Mouse (Mus musculus): ENCODE data around the gene Tgif1. TPM values are rescaled to one million over a fixed set of nuclear protein-coding genes. Genes with fewer than 3 reads are reported as not detected.

Gene Tgif1
- total and polyA plus RNA-seq, 2 experiments from 2014 or later = 3.5 to 5.2 TPM

DNA sequence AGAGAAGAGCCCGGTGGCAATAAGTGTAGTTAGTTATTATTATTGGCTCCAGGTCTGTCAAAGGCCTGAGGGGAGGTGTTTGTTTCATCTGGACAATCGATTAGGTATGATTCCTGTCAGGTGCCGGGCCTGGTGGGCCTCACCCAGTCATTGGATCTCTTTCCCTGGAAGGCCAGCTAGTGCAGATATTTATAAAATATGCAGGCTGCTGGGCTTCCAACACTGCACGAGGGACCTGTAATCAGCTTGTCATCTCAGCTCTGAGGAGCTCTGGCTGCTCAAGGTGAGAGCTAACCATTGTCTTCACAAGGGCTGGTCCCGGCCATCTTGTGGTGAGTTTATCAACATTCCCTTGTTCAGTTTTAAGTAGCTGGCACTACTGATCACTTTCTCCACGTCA, 675 bp upstream of the Tgif1 start:
- 36% methylated on average over 6 of the region's 6 CpGs for WGBS
- Histone ChIP-seq H3K36me3 (ENCODE audit: insufficient read depth) (no peaks in the 10 kb centered on the region), H3K27me3 (ENCODE audit: insufficient read depth, low read length) (peaks cover 7% of the 10 kb centered on the region), H3K4me2 (ENCODE audit: low read depth) (peak overlapping the region; percentile 91), H3K4me3 (ENCODE audit: low read depth, low read length) (no peak overlapping the region), H3K9me3 (ENCODE audit: low read length) (no peaks in the 10 kb centered on the region), H3K4me1 (ENCODE audit: insufficient read depth) (0 out of 2 replicates have a peak, but pooled peaks cover 14% of the 10 kb centered on the region), H3K9ac (no peak overlapping the region), H3K27ac (ENCODE audit: low read depth, low read length) (no peak overlapping the region; the same call in 1 of the 2 replicates)
- DNase-seq (no peak), ATAC-seq (no peak)
- no peak for TF ChIP-seq CTCF (IDR thresholded peaks at IDR 0.05; ENCODE audit: low read depth)

- ATAC-seq = peak; percentile 67
- H3K4me1 ChIP-seq (ENCODE audit: insufficient read depth) = 0 out of 2 replicates have a peak, but pooled peaks cover 14% of the 10 kb centered on the region
- under 1% methylated on average over 47 of the region's 51 CpGs for WGBS
Measured at GRCm38 (mm10) chr17:70852686-70853386, 510 bp downstream of the Tgif1 start.

DNA sequence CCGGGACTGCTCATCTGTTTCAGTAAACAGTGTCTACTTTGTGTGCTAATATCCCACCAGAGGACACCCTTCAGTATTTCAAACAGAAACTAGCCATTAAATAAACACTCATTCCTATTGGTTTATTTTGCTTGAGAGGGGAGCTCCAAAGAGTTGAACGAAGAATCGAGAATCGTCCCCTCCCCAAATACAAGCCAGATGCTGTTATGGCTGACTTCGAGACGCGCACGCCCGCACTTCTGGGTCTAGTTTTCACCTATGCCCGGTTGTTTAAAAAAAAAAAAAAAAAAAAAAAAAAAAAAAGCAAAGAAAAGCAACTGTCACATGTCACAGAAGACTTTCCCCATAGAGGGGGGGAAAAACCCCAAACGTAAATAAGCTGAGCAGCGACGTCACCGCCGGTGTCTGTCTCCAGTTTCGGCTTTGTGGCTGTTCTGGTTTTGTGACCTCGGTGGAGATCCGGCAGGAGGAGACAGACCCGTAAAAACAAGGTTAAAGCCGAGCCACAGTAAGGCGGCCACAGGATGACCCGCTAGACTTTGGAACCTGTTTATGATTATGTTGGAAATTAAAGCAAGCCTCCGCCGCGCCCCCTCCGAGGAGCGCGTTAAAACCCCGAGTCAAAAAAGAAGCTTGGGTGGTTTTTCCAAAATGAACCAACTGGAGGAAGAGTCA, 1.2 kb downstream of the Tgif1 start:
- ATAC-seq (no peak), DNase-seq (no peak)
- peak overlapping the region; percentile 44 for H3K4me3 ChIP-seq (ENCODE audit: low read depth, low read length)
- H3K4me1 ChIP-seq (ENCODE audit: insufficient read depth) = 0 out of 2 replicates have a peak, but pooled peaks cover 14% of the 10 kb centered on the region
- H3K9ac ChIP-seq = peak overlapping the region; percentile 39
- peak overlapping the region; percentile 69; the same call in 1 of the 2 replicates for H3K27ac ChIP-seq (ENCODE audit: low read depth, low read length)
- H3K9me3 ChIP-seq (ENCODE audit: low read length) = no peaks in the 10 kb centered on the region
- peaks cover 17% of the 10 kb centered on the region for H3K27me3 ChIP-seq (ENCODE audit: insufficient read depth, low read length)
- under 1% methylated on average over 29 of the region's 29 CpGs for WGBS
- H3K4me2 ChIP-seq (ENCODE audit: low read depth) = peak overlapping the region; percentile 91
- no peak for TF ChIP-seq CTCF (IDR thresholded peaks at IDR 0.05; ENCODE audit: low read depth)
- no peaks in the 10 kb centered on the region for H3K36me3 ChIP-seq (ENCODE audit: insufficient read depth)

More at GRCm38 (mm10) chr17:70852686-70853386, 510 bp downstream of the Tgif1 start:
- H3K9ac ChIP-seq = peak overlapping the region; percentile 39
- H3K27ac ChIP-seq (ENCODE audit: low read depth, low read length) = peak overlapping the region; percentile 69
- no peaks in the 10 kb centered on the region for H3K36me3 ChIP-seq (ENCODE audit: insufficient read depth)
- H3K4me3 ChIP-seq (ENCODE audit: low read depth, low read length) = peak overlapping the region; percentile 44
- H3K4me2 ChIP-seq (ENCODE audit: low read depth) = peak overlapping the region; percentile 91
- H3K9me3 ChIP-seq (ENCODE audit: low read length) = no peaks in the 10 kb centered on the region
- peaks cover 17% of the 10 kb centered on the region for H3K27me3 ChIP-seq (ENCODE audit: insufficient read depth, low read length)
- TF ChIP-seq CTCF (IDR thresholded peaks at IDR 0.05; ENCODE audit: low read depth) = no peak
- peak; percentile 53 for DNase-seq

GRCm38 (mm10) chr17:70850996-70851991, 2.1 kb downstream of the Tgif1 start:
- DNase-seq (peak; percentile 39), ATAC-seq (peak; percentile 26)
- TF ChIP-seq CTCF (IDR thresholded peaks at IDR 0.05; ENCODE audit: low read depth) = no peak
- H3K9me3 ChIP-seq (ENCODE audit: low read length) = no peaks in the 10 kb centered on the region
- no peaks in the 10 kb centered on the region for H3K36me3 ChIP-seq (ENCODE audit: insufficient read depth)
- peak overlapping the region; percentile 44 for H3K4me3 ChIP-seq (ENCODE audit: low read depth, low read length)
- H3K27ac ChIP-seq (ENCODE audit: low read depth, low read length) = peak overlapping the region; percentile 67
- H3K9ac ChIP-seq = peak overlapping the region; percentile 37
- peak overlapping the region; percentile 91 for H3K4me2 ChIP-seq (ENCODE audit: low read depth)
- H3K27me3 ChIP-seq (ENCODE audit: insufficient read depth, low read length) = peaks cover 17% of the 10 kb centered on the region
- H3K4me1 ChIP-seq (ENCODE audit: insufficient read depth) = 0 out of 2 replicates have a peak, but pooled peaks cover 14% of the 10 kb centered on the region
- under 1% methylated on average over 46 of the region's 54 CpGs for whole genome bisulfite sequencing

DNA sequence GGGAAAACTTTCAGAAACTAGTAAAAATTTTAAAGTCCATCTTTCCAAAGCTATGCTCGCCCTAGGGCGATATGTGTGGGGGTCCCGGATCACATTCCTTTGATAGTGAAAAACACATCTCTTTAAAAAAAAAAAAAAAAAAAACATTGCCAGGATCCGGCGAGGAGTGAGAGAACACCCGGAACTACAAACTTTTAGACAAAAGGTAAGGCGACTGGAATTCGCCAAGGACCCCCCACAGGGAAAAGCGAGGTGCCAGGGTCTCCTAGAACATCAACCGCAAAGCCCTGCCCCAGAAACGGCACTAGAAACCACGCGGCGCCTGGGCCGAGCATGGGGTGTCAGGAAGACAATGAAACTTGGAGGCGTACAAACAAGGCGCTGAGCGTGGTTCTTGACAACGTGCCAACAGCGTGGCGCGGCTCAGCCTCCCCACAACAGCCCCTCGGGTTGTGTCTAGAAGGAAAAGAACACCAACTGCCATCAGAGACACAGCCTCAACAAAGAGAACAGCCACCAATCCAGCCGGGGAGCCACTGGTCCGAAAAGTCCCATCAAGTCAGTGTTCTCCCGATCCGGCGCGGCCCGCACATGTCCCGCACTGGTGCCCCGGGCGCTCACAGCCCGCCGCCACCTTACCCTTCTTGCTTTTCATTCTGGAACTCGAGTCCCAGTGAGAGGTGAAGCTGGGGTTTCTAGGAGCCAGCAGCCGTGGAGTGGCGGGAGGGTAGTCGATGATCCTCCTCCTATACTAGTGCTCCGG, 2.9 kb downstream of the Tgif1 start:
- H3K36me3 ChIP-seq (ENCODE audit: insufficient read depth) = no peaks in the 10 kb centered on the region
- peak overlapping the region; percentile 67 for H3K27ac ChIP-seq (ENCODE audit: low read depth, low read length)
- DNase-seq = peak; percentile 48
- H3K27me3 ChIP-seq (ENCODE audit: insufficient read depth, low read length) = peaks cover 17% of the 10 kb centered on the region
- ATAC-seq = 0 out of 2 replicates have a peak, but pooled peaks have one; percentile 1
- WGBS = under 1% methylated on average over 40 of the region's 40 CpGs
- H3K9me3 ChIP-seq (ENCODE audit: low read length) = no peaks in the 10 kb centered on the region
- H3K4me1 ChIP-seq (ENCODE audit: insufficient read depth) = 0 out of 2 replicates have a peak, but pooled peaks cover 14% of the 10 kb centered on the region
- H3K4me3 ChIP-seq (ENCODE audit: low read depth, low read length) = peak overlapping the region; percentile 44
- TF ChIP-seq CTCF (IDR thresholded peaks at IDR 0.05; ENCODE audit: low read depth) = no peak
- peak overlapping the region; percentile 91 for H3K4me2 ChIP-seq (ENCODE audit: low read depth)
- H3K9ac ChIP-seq = peak overlapping the region; percentile 37
